Mouse (Mus musculus) layer of hippocampus, adult 2 months (tissue): ENCODE measurements around the gene Akr1c18. TPM values are rescaled to one million over a fixed set of nuclear protein-coding genes. Genes with fewer than 3 reads are reported as not detected.
A peak's percentile ranks its signal among the peaks of the same experiment; 100 is the strongest.
"Not testable (repeated sequence)": the region's sequence is repeated elsewhere in the genome, so short reads cannot be mapped to it uniquely, and the experiment has no call there.

Experiments used
- DNase-seq, 2 experiments: peaks; one replicate each; pipeline ENCODE4 v3.0.0; 2022; ENCODE audit warnings: low spot score in 2 of 2
- H3K27ac ChIP-seq: fragments of 200-600 bp; 2 replicates; pipeline ENCODE4 v1.8.1; 2022
- H3K4me3 ChIP-seq: fragments of 200-600 bp; 2 replicates; pipeline ENCODE4 v1.8.1; 2022; ENCODE audit warnings: mild to moderate bottlenecking
- CTCF ChIP-seq: fragments of 200-600 bp; conservative IDR thresholded peaks from 2 replicates; pipeline ENCODE4 v1.8.1; 2022; ENCODE audit warnings: antibody characterized with exemption, mild to moderate bottlenecking, moderate library complexity
- total RNA-seq, 2 experiments: library from RNA; stranded (reverse); gene quantifications; 2 replicates each; pipeline ENCODE4 v1.2.3; 2021

Akr1c18 gene
- total RNA-seq, 2 experiments from 2014 or later, result 1.8 to 2.0 TPM

GRCm38 (mm10) chr13:4131721-4132120, 18.7 kb downstream of the Akr1c18 start:
- DNase-seq, result no peak
- no peak for TF ChIP-seq CTCF
- no peak overlapping the region for H3K4me3 ChIP-seq
- H3K27ac ChIP-seq, result no peak overlapping the region

GRCm38 (mm10) chr13:4131317-4131716, 19.1 kb downstream of the Akr1c18 start:
- no peak overlapping the region for H3K27ac ChIP-seq
- no peak for TF ChIP-seq CTCF
- H3K4me3 ChIP-seq, result no peak overlapping the region
- no peak for DNase-seq

- Histone ChIP-seq H3K4me3 (no peak overlapping the region), H3K27ac (no peak overlapping the region)
- peak in 1 of 2 experiments; percentile 20 for DNase-seq
- TF ChIP-seq CTCF, result peak; percentile 84
Observed at GRCm38 (mm10) chr13:4129100-4129499, 21.4 kb downstream of the Akr1c18 start.

- not testable (repeated sequence) for H3K27ac ChIP-seq, DNase-seq, H3K4me3 ChIP-seq
Observed at GRCm38 (mm10) chr13:4125846-4126245, 24.6 kb downstream of the Akr1c18 start.

GRCm38 (mm10) chr13:4124471-4124870, 26.0 kb downstream of the Akr1c18 start:
- not testable (repeated sequence) for H3K4me3 ChIP-seq, H3K27ac ChIP-seq, DNase-seq

- TF ChIP-seq CTCF, result no peak
- no peak for DNase-seq
- no peak overlapping the region for H3K27ac ChIP-seq
- H3K4me3 ChIP-seq, result no peak overlapping the region
Observed at GRCm38 (mm10) chr13:4123146-4123545, 27.3 kb downstream of the Akr1c18 start.

- DNase-seq, result no peak
- TF ChIP-seq CTCF, result no peak
- Histone ChIP-seq H3K27ac (no peak overlapping the region), H3K4me3 (no peak overlapping the region)
Observed at GRCm38 (mm10) chr13:4119181-4119904, 31.1 kb downstream of the Akr1c18 start.

GRCm38 (mm10) chr13:4110281-4111188, 39.9 kb downstream of the Akr1c18 start:
- Histone ChIP-seq H3K27ac (no peak overlapping the region), H3K4me3 (no peak overlapping the region)
- TF ChIP-seq CTCF, result peak; percentile 86
- peak; percentile 36 to 60 for DNase-seq

GRCm38 (mm10) chr13:4102721-4103120, 47.7 kb downstream of the Akr1c18 start:
- Histone ChIP-seq H3K4me3 (no peak overlapping the region), H3K27ac (no peak overlapping the region)
- no peak for TF ChIP-seq CTCF
- DNase-seq, result no peak

- no peak overlapping the region for H3K4me3 ChIP-seq
- no peak overlapping the region for H3K27ac ChIP-seq
- TF ChIP-seq CTCF, result no peak
- DNase-seq, result no peak
Observed at GRCm38 (mm10) chr13:4101691-4102090, 48.8 kb downstream of the Akr1c18 start.

Other genes starting within 250 kb of the Akr1c18 start
- 10 to 100 TPM; 36.5 to 42.6 TPM for gene Net1, start 232.4 kb downstream of the Akr1c18 start, total RNA-seq
- gene Tubal3, start 232.4 kb downstream of the Akr1c18 start, total RNA-seq, result not detected
- not detected for gene Ucn3, start 205.3 kb downstream of the Akr1c18 start, total RNA-seq
- gene Akr1c14, start 101.6 kb downstream of the Akr1c18 start, total RNA-seq, result 1 to 10 TPM in 1 of 2 experiments, under 1 TPM in 1; 0.88 to 1.1 TPM
- gene Akr1c13, start 40.5 kb upstream of the Akr1c18 start, total RNA-seq, result under 1 TPM; 0.47 to 0.51 TPM
- not detected for gene Akr1c19, start 78.0 kb upstream of the Akr1c18 start, total RNA-seq
- gene Akr1c12, start 128.8 kb upstream of the Akr1c18 start, total RNA-seq, result not detected